Mouse (Mus musculus): ENCODE measurements around the gene Fibcd1. TPM values are rescaled to one million over a fixed set of nuclear protein-coding genes. Genes with fewer than 3 reads are reported as not detected.

The Fibcd1 gene
- total RNA-seq, 2 experiments from 2014 or later = 7.9 to 11.4 TPM

GRCm38 (mm10) chr2:31785074-31785473 is 60.7 kb downstream of the Fibcd1 start:
- peak; percentile 91 for TF ChIP-seq CTCF (IDR thresholded peaks at IDR 0.05)
- Histone ChIP-seq H3K4me3 (no peak overlapping the region), H3K27ac (no peak overlapping the region)
- DNase-seq (ENCODE audit: extremely low spot score in 1 of 2, low spot score in 2 of 2) = peak; percentile 75 to 77
- intact Hi-C loops (cut with DNase I) = loop anchor here (1.0 to 5.0 kb wide), 3 partner anchors 97 to 303 kb away; partner anchors contain the start of gene Abl1

DNA sequence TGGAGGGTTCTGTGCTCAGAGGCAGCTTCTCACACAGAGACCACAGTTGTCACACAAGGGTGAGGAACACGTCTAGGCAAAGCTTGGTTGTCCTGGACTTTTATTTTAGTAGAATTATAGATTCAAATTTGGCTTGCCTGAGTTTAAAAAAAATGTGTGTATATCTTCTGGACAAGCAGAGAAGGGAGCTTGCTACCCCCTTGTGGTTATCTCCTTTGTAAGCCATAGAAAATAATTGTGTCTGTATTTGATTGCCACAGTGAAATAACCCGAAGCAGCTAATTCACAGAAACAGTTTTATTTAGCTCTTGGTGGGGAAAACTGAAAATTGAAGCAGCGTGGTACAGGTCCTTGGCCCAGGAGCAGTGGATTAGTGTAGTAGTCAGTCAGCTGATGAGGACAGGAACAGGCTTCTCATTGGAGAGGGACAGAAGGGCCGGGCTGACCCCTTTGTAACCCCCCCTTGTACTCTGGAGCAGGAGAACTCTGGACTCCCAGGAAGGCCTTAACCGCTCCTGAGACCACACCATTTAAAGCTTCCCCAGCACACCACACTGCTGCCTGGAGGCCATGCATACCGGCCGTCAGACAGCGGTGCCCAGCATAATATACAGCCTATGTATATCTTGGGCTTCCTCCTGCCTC is 62.7 kb downstream of the Fibcd1 start:
- DNase-seq (ENCODE audit: extremely low spot score in 1 of 2, low spot score in 2 of 2) = no peak
- Histone ChIP-seq H3K27ac (no peak overlapping the region), H3K4me3 (no peak overlapping the region)
- peak; percentile 36 for TF ChIP-seq CTCF (IDR thresholded peaks at IDR 0.05)
- intact Hi-C loops (cut with DNase I) = no loop called here

DNA sequence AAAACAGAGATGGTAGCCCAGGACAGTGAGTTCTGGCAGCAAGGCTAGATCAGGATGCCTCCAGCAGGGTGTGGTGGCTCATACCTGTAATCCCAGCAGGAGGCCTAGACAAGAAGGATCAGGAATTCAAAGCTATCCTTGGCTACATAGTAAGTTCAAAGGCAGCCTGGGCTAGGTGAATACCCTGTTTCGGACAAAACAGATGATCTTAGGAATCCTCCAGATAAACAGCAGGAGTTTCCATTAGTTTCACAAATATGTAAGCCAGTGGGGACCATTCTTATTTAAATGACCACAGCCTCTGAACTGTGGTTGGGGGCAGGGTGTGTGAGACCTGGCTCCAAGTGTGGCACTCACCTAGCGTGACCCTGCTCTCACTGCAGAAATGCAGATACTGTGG is 66.5 kb downstream of the Fibcd1 start:
- H3K27ac ChIP-seq = no peak overlapping the region
- H3K4me3 ChIP-seq = no peak overlapping the region
- intact Hi-C loops (cut with DNase I) = no loop called here
- no peak for TF ChIP-seq CTCF (IDR thresholded peaks at IDR 0.05)
- DNase-seq (ENCODE audit: extremely low spot score in 1 of 2, low spot score in 2 of 2) = no peak

DNA sequence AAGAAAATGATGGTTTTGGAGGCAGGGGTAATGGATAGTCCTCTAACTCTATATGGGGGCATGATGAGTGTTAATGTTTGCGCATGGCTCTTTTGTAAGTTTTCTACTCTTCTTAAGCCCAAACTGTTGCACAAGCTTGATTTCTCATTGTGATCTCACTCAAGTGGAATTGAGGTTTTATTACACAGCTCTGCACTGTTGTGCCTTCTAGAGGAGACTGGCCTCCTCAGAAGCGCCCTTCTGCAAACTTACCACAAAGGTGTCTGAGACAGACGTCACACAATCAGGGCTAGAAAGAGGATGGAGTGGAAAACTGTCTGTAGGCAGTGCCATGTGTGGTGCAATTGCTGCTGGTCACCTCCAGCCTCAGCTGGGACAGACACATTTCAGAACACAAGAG is 69.3 kb downstream of the Fibcd1 start:
- Histone ChIP-seq H3K4me3 (no peak overlapping the region), H3K27ac (no peak overlapping the region)
- intact Hi-C loops (cut with DNase I) = no loop called here
- no peak for DNase-seq (ENCODE audit: extremely low spot score in 1 of 2, low spot score in 2 of 2)
- TF ChIP-seq CTCF (IDR thresholded peaks at IDR 0.05) = no peak

- intact Hi-C loops (cut with DNase I) = no loop called here
- H3K4me3 ChIP-seq = no peak overlapping the region
- DNase-seq (ENCODE audit: extremely low spot score in 1 of 2, low spot score in 2 of 2) = no peak
- TF ChIP-seq CTCF (IDR thresholded peaks at IDR 0.05) = no peak
- peak overlapping the region; percentile 72 for H3K27ac ChIP-seq
Measured at GRCm38 (mm10) chr2:31770781-31771441, 74.9 kb downstream of the Fibcd1 start.

- TF ChIP-seq CTCF (IDR thresholded peaks at IDR 0.05) = no peak
- no peak for DNase-seq (ENCODE audit: extremely low spot score in 1 of 2, low spot score in 2 of 2)
- intact Hi-C loops (cut with DNase I) = loop anchor here (5.0 kb wide), 1 partner anchor 42 kb away; no protein-coding TSS in a partner anchor
- Histone ChIP-seq H3K27ac (peak overlapping the region; percentile 72), H3K4me3 (no peak overlapping the region)
Measured at GRCm38 (mm10) chr2:31769631-31770111, 76.1 kb downstream of the Fibcd1 start.

- no peak for TF ChIP-seq CTCF (IDR thresholded peaks at IDR 0.05)
- Histone ChIP-seq H3K4me3 (no peak overlapping the region), H3K27ac (peak overlapping the region; percentile 72)
- intact Hi-C loops (cut with DNase I) = loop anchor here (5.0 kb wide), 1 partner anchor 42 kb away; no protein-coding TSS in a partner anchor
- no peak for DNase-seq (ENCODE audit: extremely low spot score in 1 of 2, low spot score in 2 of 2)
Measured at GRCm38 (mm10) chr2:31769115-31769514, 76.7 kb downstream of the Fibcd1 start.

DNA sequence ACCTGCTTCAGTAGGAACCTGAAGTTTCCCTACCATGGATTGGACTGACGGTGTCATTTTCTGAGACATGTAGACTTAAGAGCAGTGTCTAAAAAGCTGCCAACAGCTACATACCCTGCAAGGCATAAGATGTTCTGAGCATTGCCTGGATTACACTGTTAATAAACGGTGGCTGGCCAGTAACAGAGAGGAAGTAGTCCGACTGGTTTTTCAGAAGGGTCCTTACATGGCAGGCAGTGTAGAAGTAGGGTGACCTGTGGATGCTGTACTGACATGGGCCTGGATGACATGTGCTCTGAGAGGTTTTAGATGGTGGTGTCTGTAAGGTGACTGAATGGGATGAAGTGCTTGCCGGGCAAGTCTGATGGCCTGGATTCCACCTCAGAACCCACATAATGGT is 78.0 kb downstream of the Fibcd1 start:
- no peak for DNase-seq (ENCODE audit: extremely low spot score in 1 of 2, low spot score in 2 of 2)
- Histone ChIP-seq H3K4me3 (no peak overlapping the region), H3K27ac (no peak overlapping the region)
- no peak for TF ChIP-seq CTCF (IDR thresholded peaks at IDR 0.05)
- intact Hi-C loops (cut with DNase I) = loop anchor here (5.0 kb wide), 1 partner anchor 41 kb away; no protein-coding TSS in a partner anchor

- DNase-seq (ENCODE audit: extremely low spot score in 1 of 2, low spot score in 2 of 2) = no peak
- no peak overlapping the region for H3K4me3 ChIP-seq
- TF ChIP-seq CTCF (IDR thresholded peaks at IDR 0.05) = no peak
- H3K27ac ChIP-seq = no peak overlapping the region
- intact Hi-C loops (cut with DNase I) = loop anchor here (5.0 kb wide), 1 partner anchor 40 kb away; no protein-coding TSS in a partner anchor
Measured at GRCm38 (mm10) chr2:31767104-31767503, 78.7 kb downstream of the Fibcd1 start.

Other genes with a start within 250 kb of the Fibcd1 start
- under 1 TPM; 0.14 to 0.72 TPM for gene Prdm12, start 206.0 kb downstream of the Fibcd1 start, total RNA-seq (2021)
- 10 to 100 TPM; 21.3 to 22.8 TPM for gene Exosc2, start 175.3 kb downstream of the Fibcd1 start, total RNA-seq (2021)
- 10 to 100 TPM; 41.0 to 43.2 TPM for gene Abl1, start 157.6 kb downstream of the Fibcd1 start, total RNA-seq (2021)
- gene Qrfp, start 35.4 kb downstream of the Fibcd1 start, total RNA-seq (2021) = not detected
- gene Lamc3, start 41.3 kb upstream of the Fibcd1 start, total RNA-seq (2021) = 1 to 10 TPM; 6.9 to 8.8 TPM
- gene Aif1l, start 104.1 kb upstream of the Fibcd1 start, total RNA-seq (2021) = 1 to 10 TPM; 3.6 to 4.8 TPM
- 10 to 100 TPM; 63.9 to 65.9 TPM for gene Nup214, start 128.4 kb upstream of the Fibcd1 start, total RNA-seq (2021)
- 1 to 10 TPM; 9.0 to 9.7 TPM for gene Fam78a, start 238.9 kb upstream of the Fibcd1 start, total RNA-seq (2021)
- 10 to 100 TPM; 26.8 to 29.3 TPM for gene Plpp7, start 249.5 kb upstream of the Fibcd1 start, total RNA-seq (2021)